Mouse (Mus musculus) embryonic facial prominence, embryonic 13.5 days (tissue): ENCODE measurements around the gene Tcaim. TPM values are rescaled to one million over a fixed set of nuclear protein-coding genes. Genes with fewer than 3 reads are reported as not detected.
A peak's percentile ranks its signal among the peaks of the same experiment; 100 is the strongest.
"Not testable (repeated sequence)": the region's sequence is repeated elsewhere in the genome, so short reads cannot be mapped to it uniquely, and the experiment has no call there.

Experiments used
- ATAC-seq: fragments of 200-750 bp; cut with Nextera tagmentation; 2 replicates; pipeline ENCODE4 v1.8.0; 2017; ENCODE audit warnings: low read depth; ENCODE audit not compliant: insufficient number of reproducible peaks, insufficient read depth, low FRiP score, low TSS enrichment
- H3K27ac ChIP-seq: fragments of 300-500 bp; sonication (generic); 2 replicates; pipeline ENCODE4 v1.5.1; 2015; ENCODE audit warnings: moderate library complexity, mild to moderate bottlenecking, inconsistent platforms
- H3K27me3 ChIP-seq: fragments of 300-500 bp; sonication (generic); 2 replicates; pipeline ENCODE4 v1.6.1; 2015; ENCODE audit warnings: mild to moderate bottlenecking, inconsistent platforms
- H3K36me3 ChIP-seq: fragments of 300-500 bp; sonication (generic); 2 replicates; pipeline ENCODE4 v1.6.1; 2015; ENCODE audit warnings: mild to moderate bottlenecking, inconsistent platforms
- H3K4me1 ChIP-seq: fragments of 300-500 bp; sonication (generic); 2 replicates; pipeline ENCODE4 v1.6.1; 2015; ENCODE audit warnings: inconsistent platforms
- H3K4me2 ChIP-seq: fragments of 300-500 bp; sonication (generic); 2 replicates; pipeline ENCODE4 v1.6.1; 2015; ENCODE audit warnings: moderate library complexity, mild to moderate bottlenecking, inconsistent platforms
- H3K4me3 ChIP-seq: fragments of 300-500 bp; sonication (generic); 2 replicates; pipeline ENCODE4 v1.5.1; 2015; ENCODE audit warnings: mild to moderate bottlenecking, inconsistent platforms
- H3K9ac ChIP-seq: fragments of 300-500 bp; sonication (generic); 2 replicates; pipeline ENCODE4 v1.6.1; 2015; ENCODE audit warnings: mild to moderate bottlenecking, inconsistent platforms
- H3K9me3 ChIP-seq: fragments of 300-500 bp; sonication (generic); 2 replicates; pipeline ENCODE4 v1.6.1; 2016; ENCODE audit warnings: inconsistent platforms
- WGBS: fragments of 180-500 bp; shearing (Covaris S2); methylation state at CpG from one replicate; pipeline ENCODE4 v1.1.7; 2015; ENCODE audit warnings: mixed read lengths; 5-methylcytosine and 5-hydroxymethylcytosine counted together
- polyA plus RNA-seq: library from polyadenylated mRNA; unstranded; fragments of >200 nt; fragmentation: Nextera tagmentation; extraction: Ambion mirVana; gene quantifications from 2 replicates; pipeline ENCODE4 v1.2.1, GENCODE M21; 2015

The Tcaim gene
- polyA plus RNA-seq, 1 experiment from 2014 or later: 7.5 TPM

DNA sequence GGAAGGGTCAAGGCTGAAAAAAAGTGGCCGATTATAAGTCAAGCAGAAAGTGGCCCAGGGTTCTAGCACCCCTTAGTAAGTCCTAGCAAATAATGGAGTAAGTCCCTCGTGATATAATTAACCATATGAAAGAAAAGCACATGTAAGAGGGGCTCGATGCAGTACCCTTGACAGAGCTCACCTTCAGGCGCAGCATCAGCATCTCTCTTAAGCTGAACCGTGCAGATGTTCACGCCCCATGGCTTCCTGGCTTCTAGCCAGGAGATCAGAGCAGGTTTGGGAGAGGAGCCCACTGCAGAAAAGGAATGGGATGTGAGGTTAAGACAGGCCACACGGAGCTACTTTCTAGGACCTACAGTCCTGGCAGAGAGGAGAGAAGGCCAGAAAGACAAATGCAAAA is 49.2 kb downstream of the Tcaim start:
- H3K4me2 ChIP-seq: no peak overlapping the region
- 0 out of 2 replicates have a peak, but pooled peaks cover 8% of the 10 kb centered on the region for H3K9me3 ChIP-seq
- WGBS: 94% methylated on average over 7 of the region's 7 CpGs
- peaks cover 93% of the 10 kb centered on the region for H3K36me3 ChIP-seq
- no peak for ATAC-seq
- H3K27me3 ChIP-seq: no peaks in the 10 kb centered on the region
- no peak overlapping the region for H3K4me3 ChIP-seq
- no peak overlapping the region for H3K27ac ChIP-seq
- no peak overlapping the region for H3K9ac ChIP-seq
- no peaks in the 10 kb centered on the region for H3K4me1 ChIP-seq

DNA sequence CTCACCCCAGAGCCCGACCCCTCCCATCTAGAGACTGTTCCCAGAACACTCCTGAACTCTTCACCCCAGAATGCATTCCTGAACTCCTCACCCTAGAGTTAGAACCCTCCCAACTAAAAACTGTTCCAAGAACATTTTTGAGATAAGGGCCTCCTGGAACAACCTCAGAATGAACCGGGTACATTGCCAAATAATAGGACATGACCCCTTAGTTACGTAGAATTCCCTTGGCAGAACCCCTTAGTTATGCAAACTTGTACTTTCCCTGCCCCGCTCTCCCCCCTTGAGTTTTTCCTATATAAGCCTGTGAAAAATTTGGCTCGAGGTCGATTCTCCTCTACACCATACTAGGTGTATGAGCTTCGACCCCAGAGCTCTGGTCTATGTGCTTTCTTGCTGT is 49.8 kb downstream of the Tcaim start:
- not testable (repeated sequence) for H3K9me3 ChIP-seq, H3K4me3 ChIP-seq, ATAC-seq, H3K9ac ChIP-seq, H3K4me2 ChIP-seq, H3K27ac ChIP-seq, H3K4me1 ChIP-seq, H3K27me3 ChIP-seq
- 90% methylated on average over 2 of the region's 7 CpGs for WGBS
- peaks cover 93% of the 10 kb centered on the region for H3K36me3 ChIP-seq

DNA sequence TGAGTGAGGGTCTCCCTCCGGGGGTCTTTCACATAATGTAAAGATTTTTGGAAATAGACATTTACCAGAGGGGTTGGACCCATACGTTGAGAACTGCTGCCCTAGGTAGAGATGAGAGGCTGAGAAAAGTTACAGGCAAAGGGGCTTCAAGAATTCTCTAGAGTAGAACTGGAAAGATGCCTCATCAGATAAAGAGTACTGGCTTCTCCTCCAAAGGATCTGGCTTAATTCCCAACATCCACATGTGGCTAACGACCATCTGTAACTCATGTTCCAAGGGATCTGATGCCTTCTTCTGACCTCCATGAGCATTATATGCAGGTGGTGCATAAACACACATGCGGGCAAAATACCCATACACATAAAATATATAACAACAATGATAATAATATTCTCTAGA is 50.3 kb downstream of the Tcaim start:
- no peak for ATAC-seq
- no peaks in the 10 kb centered on the region for H3K4me1 ChIP-seq
- H3K27me3 ChIP-seq: no peaks in the 10 kb centered on the region
- no peak overlapping the region for H3K9ac ChIP-seq
- no peak overlapping the region for H3K4me2 ChIP-seq
- 90% methylated on average over 4 of the region's 4 CpGs for WGBS
- no peak overlapping the region for H3K4me3 ChIP-seq
- no peak overlapping the region for H3K27ac ChIP-seq
- 0 out of 2 replicates have a peak, but pooled peaks cover 11% of the 10 kb centered on the region for H3K9me3 ChIP-seq
- H3K36me3 ChIP-seq: peaks cover 93% of the 10 kb centered on the region

DNA sequence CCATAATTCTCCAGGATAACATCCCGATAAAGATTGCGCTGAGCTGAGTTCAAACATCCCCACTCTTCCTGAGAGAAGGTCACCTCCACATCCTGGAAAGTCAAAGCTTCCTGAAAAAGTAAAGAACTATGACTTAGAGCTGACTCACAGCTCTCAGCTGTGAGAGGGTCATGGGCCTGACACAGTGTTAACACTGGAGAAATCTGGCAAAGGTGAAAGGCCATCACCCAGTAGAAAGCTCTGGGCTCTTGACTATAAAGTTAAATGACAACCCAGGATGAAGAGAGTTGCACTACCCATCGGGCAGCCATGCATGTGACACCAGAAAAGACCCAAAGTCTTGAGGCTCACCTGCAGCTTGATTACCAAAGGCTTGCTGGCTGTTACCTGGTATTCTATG is 51.4 kb downstream of the Tcaim start:
- no peak for ATAC-seq
- Histone ChIP-seq H3K36me3 (peaks cover 93% of the 10 kb centered on the region), H3K4me1 (no peaks in the 10 kb centered on the region), H3K9ac (no peak overlapping the region), H3K4me2 (no peak overlapping the region), H3K9me3 (0 out of 2 replicates have a peak, but pooled peaks cover 11% of the 10 kb centered on the region), H3K27ac (no peak overlapping the region), H3K4me3 (no peak overlapping the region), H3K27me3 (no peaks in the 10 kb centered on the region)
- WGBS: 97% methylated on average over 3 of the region's 3 CpGs

DNA sequence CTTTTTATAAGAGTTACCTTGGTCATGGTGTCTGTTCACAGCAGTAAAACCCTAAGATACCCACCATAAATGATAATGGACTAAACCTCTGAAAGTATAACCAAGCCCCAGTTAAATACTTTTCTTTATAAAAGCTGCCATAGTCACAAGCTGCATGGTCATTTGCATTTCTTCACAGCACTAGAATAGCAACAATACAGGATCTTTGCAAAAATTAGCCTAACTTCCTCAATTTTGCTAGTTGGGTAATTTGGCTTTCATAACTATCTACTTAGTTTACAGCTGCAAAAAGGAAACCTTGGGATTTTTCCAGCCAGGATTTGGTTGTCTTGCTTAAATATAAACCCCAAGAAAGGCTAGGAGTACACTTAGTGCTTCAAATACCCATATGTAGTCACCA is 55.4 kb downstream of the Tcaim start:
- ATAC-seq: no peak
- Histone ChIP-seq H3K4me2 (no peak overlapping the region), H3K9ac (no peak overlapping the region), H3K4me3 (no peak overlapping the region), H3K27ac (no peak overlapping the region), H3K4me1 (peaks cover 15% of the 10 kb centered on the region), H3K9me3 (0 out of 2 replicates have a peak, but pooled peaks cover 11% of the 10 kb centered on the region), H3K27me3 (no peaks in the 10 kb centered on the region), H3K36me3 (peaks cover 65% of the 10 kb centered on the region)

DNA sequence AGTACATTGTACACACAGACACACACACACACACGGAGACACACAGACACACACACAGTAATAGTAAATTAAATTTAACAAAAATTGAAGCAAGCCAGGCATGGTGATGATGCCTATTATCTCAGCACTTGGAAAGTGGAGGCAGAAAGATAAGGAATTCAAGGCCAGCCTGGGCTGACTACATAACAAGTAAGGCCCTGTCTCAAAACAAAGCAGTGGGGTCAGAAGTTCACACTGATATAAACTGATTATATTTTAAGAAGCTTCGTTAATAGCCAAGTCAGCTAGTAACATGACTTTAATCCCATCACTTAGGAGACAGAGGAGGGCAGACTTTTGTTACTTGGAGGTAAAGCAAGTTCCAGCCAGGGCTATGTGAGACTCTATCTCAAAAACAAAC is 58.4 kb downstream of the Tcaim start:
- no peak overlapping the region for H3K27ac ChIP-seq
- H3K36me3 ChIP-seq: peaks cover 38% of the 10 kb centered on the region
- no peak for ATAC-seq
- H3K9me3 ChIP-seq: peaks cover 15% of the 10 kb centered on the region
- peaks cover 19% of the 10 kb centered on the region for H3K4me1 ChIP-seq
- H3K4me2 ChIP-seq: no peak overlapping the region; the same call in 1 of the 2 replicates
- 0 out of 2 replicates have a peak overlapping the region, but pooled peaks have one; percentile 27 for H3K9ac ChIP-seq
- 82% methylated on average over 2 of the region's 2 CpGs for WGBS
- H3K4me3 ChIP-seq: no peak overlapping the region
- no peaks in the 10 kb centered on the region for H3K27me3 ChIP-seq

DNA sequence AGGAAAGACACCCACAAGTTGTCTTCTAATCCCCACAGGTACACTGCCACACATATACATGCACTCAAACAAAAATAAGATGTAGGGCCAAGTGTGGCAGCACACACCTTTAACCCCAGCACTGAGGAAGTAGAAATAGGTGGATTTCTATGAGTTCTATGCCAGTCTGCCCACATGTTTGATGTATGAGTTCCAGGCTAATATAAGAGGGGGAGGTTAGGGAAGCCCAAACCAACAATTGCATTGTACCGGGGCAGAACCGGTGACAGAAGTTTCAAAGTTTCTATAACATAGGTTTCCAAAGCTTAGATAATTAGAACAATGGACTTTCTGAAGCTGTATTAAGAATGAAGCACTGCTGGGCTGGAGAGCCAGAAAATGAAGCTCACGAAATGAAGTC is 59.5 kb downstream of the Tcaim start:
- no peaks in the 10 kb centered on the region for H3K27me3 ChIP-seq
- peak overlapping the region; percentile 95 for H3K9ac ChIP-seq
- whole genome bisulfite sequencing: 70% methylated on average over 3 of the region's 3 CpGs
- no peak overlapping the region for H3K27ac ChIP-seq
- H3K36me3 ChIP-seq: peaks cover 27% of the 10 kb centered on the region
- H3K4me2 ChIP-seq: peak overlapping the region; percentile 72
- no peak for ATAC-seq
- peaks cover 11% of the 10 kb centered on the region for H3K9me3 ChIP-seq
- H3K4me1 ChIP-seq: peaks cover 19% of the 10 kb centered on the region
- peak overlapping the region; percentile 90 for H3K4me3 ChIP-seq

DNA sequence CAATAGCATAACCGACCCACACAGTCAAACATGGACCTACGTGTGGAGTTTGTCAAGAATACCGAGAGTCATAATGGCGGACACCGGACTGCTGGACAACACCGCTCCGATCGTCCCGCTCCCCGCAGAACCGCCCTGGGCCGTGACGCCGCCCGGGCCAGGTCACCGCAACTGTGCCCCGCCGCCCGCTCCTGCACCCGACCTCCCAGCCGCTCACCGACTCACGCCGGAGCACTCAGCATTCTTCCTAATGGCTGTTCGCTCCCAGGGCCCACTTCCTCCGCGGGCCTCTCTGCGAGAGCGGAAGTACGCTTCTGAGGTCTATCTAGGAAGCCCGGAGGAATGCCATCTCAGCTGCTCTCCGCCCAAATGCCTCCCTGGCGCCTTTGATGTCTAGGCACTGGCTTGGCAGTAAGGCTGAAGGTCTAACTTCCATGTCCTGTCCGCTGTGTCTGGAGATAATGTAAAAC is 60.4 kb downstream of the Tcaim start, which contains the start of gene Zfp445:
Zfp445 (minus strand) TSS at position 310 of the 470 bp plus-strand sequence.
- Histone ChIP-seq H3K9ac (peak within 1 kb of the TSS; percentile 95), H3K4me1 (peaks cover 19% of the 10 kb centered on the region), H3K27me3 (no peaks in the 10 kb centered on the region), H3K9me3 (peaks cover 8% of the 10 kb centered on the region), H3K27ac (peak within 1 kb of the TSS; percentile 79), H3K4me3 (peak within 1 kb of the TSS; percentile 90), H3K4me2 (peak within 1 kb of the TSS; percentile 72), H3K36me3 (peaks cover 18% of the 10 kb centered on the region)
- ATAC-seq: peak; percentile 78; the same call in 1 of the 2 replicates
- WGBS: under 1% methylated on average over 34 of the region's 34 CpGs

DNA sequence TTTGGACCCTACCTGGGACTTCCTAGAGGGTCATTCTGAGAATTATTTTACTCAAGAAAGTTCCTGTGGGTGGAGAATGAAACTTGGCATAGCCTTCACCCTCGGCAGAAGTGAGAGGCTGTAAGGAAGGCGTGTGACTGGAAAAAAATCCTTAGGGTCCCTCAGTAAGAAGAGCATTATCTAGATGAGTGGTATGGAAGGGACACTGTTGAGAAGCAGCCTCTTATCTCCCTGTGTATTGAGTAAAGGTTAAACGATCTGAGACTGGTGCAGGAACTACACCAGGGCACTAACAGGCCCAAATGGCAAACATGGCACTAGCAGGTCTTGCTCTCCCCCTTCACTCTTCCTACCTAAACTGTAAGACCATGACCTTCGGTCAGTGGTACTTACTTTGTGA is 60.9 kb downstream of the Tcaim start:
- Histone ChIP-seq H3K4me3 (peak overlapping the region; percentile 90), H3K36me3 (peaks cover 14% of the 10 kb centered on the region), H3K9ac (peak overlapping the region; percentile 95; the same call in 1 of the 2 replicates), H3K27ac (no peak overlapping the region), H3K4me2 (peak overlapping the region; percentile 72), H3K9me3 (peaks cover 8% of the 10 kb centered on the region), H3K4me1 (peaks cover 19% of the 10 kb centered on the region), H3K27me3 (no peaks in the 10 kb centered on the region)
- WGBS: 83% methylated on average over 4 of the region's 4 CpGs
- 0 out of 2 replicates have a peak, but pooled peaks have one; percentile 37 for ATAC-seq

DNA sequence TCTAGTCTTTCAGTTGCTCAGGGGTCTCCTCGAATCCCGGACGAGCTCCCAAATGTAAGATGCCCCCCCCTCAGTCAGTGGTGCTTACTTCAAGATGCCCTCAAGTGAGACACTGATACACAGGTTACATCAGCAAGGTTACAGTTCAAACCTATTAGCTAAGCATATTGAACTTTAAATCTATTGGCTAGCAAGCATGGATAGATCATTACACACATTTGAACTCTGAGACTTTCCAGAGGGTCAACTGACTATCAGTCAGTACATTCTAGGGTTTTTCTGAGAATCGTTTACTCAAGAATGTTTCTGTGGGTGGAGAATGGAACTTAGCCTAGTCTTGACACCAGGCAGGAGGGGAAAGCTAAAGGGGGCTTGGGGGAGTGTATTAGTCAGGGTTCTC is 67.3 kb downstream of the Tcaim start:
- no peak overlapping the region for H3K27ac ChIP-seq
- WGBS: 86% methylated on average over 4 of the region's 4 CpGs
- ATAC-seq: no peak

DNA sequence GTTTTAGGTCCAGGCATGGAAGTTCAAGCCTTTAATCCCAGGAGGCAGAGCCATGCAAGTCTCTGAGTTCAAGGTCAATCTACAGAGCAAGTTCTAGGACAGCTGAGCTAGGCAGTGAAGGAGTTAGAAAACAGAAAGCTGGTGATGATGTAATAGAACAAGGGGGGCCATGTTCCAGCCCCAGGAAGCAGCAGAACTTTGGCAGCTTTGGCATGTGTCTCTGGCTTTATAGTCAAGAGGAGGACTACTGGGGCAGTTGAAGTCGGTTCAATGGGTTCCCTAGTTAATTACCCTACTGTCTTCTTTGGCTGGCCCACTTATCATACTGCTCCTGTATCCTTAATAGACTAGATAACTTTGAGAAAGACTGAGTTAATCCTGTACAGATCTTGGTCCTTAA is 69.3 kb downstream of the Tcaim start:
- H3K4me3 ChIP-seq: no peak overlapping the region
- no peak overlapping the region for H3K9ac ChIP-seq
- 67% methylated on average over 1 of the region's 1 CpGs for WGBS
- no peak for ATAC-seq
- H3K4me2 ChIP-seq: no peak overlapping the region
- no peaks in the 10 kb centered on the region for H3K36me3 ChIP-seq
- H3K27ac ChIP-seq: no peak overlapping the region
- no peaks in the 10 kb centered on the region for H3K4me1 ChIP-seq
- H3K27me3 ChIP-seq: no peaks in the 10 kb centered on the region
- no peaks in the 10 kb centered on the region for H3K9me3 ChIP-seq

More for the DNA sequence above, 67.3 kb downstream of the Tcaim start:
- Histone ChIP-seq H3K4me2 (no peak overlapping the region), H3K9ac (no peak overlapping the region), H3K36me3 (no peaks in the 10 kb centered on the region), H3K27me3 (no peaks in the 10 kb centered on the region), H3K4me3 (no peak overlapping the region), H3K9me3 (no peaks in the 10 kb centered on the region), H3K4me1 (no peaks in the 10 kb centered on the region)

DNA sequence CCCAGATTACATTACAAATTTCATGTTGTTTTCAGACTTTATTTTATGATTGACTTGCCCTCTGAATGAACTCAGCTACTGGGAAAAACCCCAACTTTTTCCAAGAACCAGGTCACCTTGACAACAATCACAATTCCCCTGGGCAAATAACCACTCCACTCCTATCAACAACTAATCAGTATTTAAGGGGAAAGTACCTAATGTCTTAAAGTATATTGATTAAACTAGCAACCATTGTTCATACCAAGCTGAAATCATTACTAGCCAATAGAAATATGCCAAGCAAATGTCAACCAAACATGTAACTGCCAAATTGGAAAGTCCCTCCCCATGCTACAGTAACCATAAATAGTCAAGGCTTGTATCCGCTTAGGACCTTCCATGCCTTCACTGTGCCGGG is 69.8 kb downstream of the Tcaim start:
- WGBS: 94% methylated on average over 2 of the region's 2 CpGs
- H3K4me2 ChIP-seq: no peak overlapping the region
- H3K4me1 ChIP-seq: no peaks in the 10 kb centered on the region
- no peak overlapping the region for H3K4me3 ChIP-seq
- H3K9me3 ChIP-seq: no peaks in the 10 kb centered on the region
- no peak overlapping the region for H3K9ac ChIP-seq
- H3K27me3 ChIP-seq: no peaks in the 10 kb centered on the region
- no peaks in the 10 kb centered on the region for H3K36me3 ChIP-seq
- H3K27ac ChIP-seq: no peak overlapping the region
- ATAC-seq: no peak
